Mouse (Mus musculus): ENCODE data around the gene Rad51.
A peak's percentile ranks its signal among the peaks of the same experiment; 100 is the strongest.

Rad51 gene

GRCm38 (mm10) chr2:119163999-119164398, 51.4 kb downstream of the Rad51 start:
- DNase-seq (ENCODE audit: low read depth, low spot score): no peak

- no peak for DNase-seq (ENCODE audit: low read depth, low spot score)
These were observed 52.8 kb downstream of the Rad51 start for GRCm38 (mm10) chr2:119165401-119165800.

GRCm38 (mm10) chr2:119166901-119167865, 54.6 kb downstream of the Rad51 start, which contains the start of gene Gchfr:
TSS of gene Gchfr (plus strand) at chr2:119167773.
- peak; percentile 48 for DNase-seq (ENCODE audit: low read depth, low spot score)

- DNase-seq (ENCODE audit: low read depth, low spot score): no peak
These were observed 55.3 kb downstream of the Rad51 start for GRCm38 (mm10) chr2:119167866-119168256.

GRCm38 (mm10) chr2:119170282-119170681, 57.7 kb downstream of the Rad51 start:
- DNase-seq (ENCODE audit: low read depth, low spot score): no peak

- DNase-seq (ENCODE audit: low read depth, low spot score): no peak
These were observed 59.0 kb downstream of the Rad51 start for GRCm38 (mm10) chr2:119171574-119171973.

- no peak for DNase-seq (ENCODE audit: low read depth, low spot score)
These were observed 59.9 kb downstream of the Rad51 start for GRCm38 (mm10) chr2:119172446-119172845.

GRCm38 (mm10) chr2:119172862-119173576, 60.4 kb downstream of the Rad51 start:
- peak; percentile 54 for DNase-seq (ENCODE audit: low read depth, low spot score)

- DNase-seq (ENCODE audit: low read depth, low spot score): no peak
These were observed 61.5 kb downstream of the Rad51 start, which contains the start of gene Gm14137 for GRCm38 (mm10) chr2:119173991-119174651. TSS of gene Gm14137 (plus strand) at chr2:119174509.

GRCm38 (mm10) chr2:119174866-119175265, 62.3 kb downstream of the Rad51 start:
- no peak for DNase-seq (ENCODE audit: low read depth, low spot score)

GRCm38 (mm10) chr2:119175614-119176013, 63.0 kb downstream of the Rad51 start:
- no peak for DNase-seq (ENCODE audit: low read depth, low spot score)

GRCm38 (mm10) chr2:119176761-119177160, 64.2 kb downstream of the Rad51 start:
- no peak for DNase-seq (ENCODE audit: low read depth, low spot score)

- no peak for DNase-seq (ENCODE audit: low read depth, low spot score)
These were observed 64.9 kb downstream of the Rad51 start for GRCm38 (mm10) chr2:119177384-119177939.

GRCm38 (mm10) chr2:119182914-119183313, 70.3 kb downstream of the Rad51 start:
- DNase-seq (ENCODE audit: low read depth, low spot score): no peak

- DNase-seq (ENCODE audit: low read depth, low spot score): peak; percentile 70
These were observed 76.6 kb downstream of the Rad51 start for GRCm38 (mm10) chr2:119189029-119189710.

GRCm38 (mm10) chr2:119190969-119191368, 78.4 kb downstream of the Rad51 start:
- no peak for DNase-seq (ENCODE audit: low read depth, low spot score)

GRCm38 (mm10) chr2:119194140-119194539, 81.5 kb downstream of the Rad51 start:
- DNase-seq (ENCODE audit: low read depth, low spot score): no peak

- no peak for DNase-seq (ENCODE audit: low read depth, low spot score)
These were observed 83.9 kb downstream of the Rad51 start for GRCm38 (mm10) chr2:119196316-119197108.
